Mouse (Mus musculus): ENCODE data around the gene Trim54. TPM values are rescaled to one million over a fixed set of nuclear protein-coding genes. Genes with fewer than 3 reads are reported as not detected.

Trim54 gene
- polyA plus RNA-seq, 1 experiment from 2014 or later = 9.3 TPM

GRCm38 (mm10) chr5:31108000-31108490, 8.5 kb upstream of the Trim54 start, which contains the start of gene Slc30a3:
Gene Slc30a3 (minus strand): TSS chr5:31108237.
- no peak within 1 kb of the TSS for H3K9ac ChIP-seq (ENCODE audit: low read length)
- 87% methylated on average over 18 of the region's 18 CpGs for WGBS

GRCm38 (mm10) chr5:31110781-31111180, 5.7 kb upstream of the Trim54 start:
- Histone ChIP-seq H3K27ac (replicated peaks in 1 of 2; ENCODE audit: control insufficient read depth in 1 of 2, insufficient read depth in 1 of 2, low read depth in 2 of 2, low read length in 2 of 2) (no peak overlapping the region), H3K4me1 (ENCODE audit: control insufficient read depth in 2 of 2, insufficient read depth in 2 of 2, low read length in 2 of 2) (no peaks in the 10 kb centered on the region), H3K9me3 (ENCODE audit: control insufficient read depth, low read length) (no peaks in the 10 kb centered on the region), H3K9ac (ENCODE audit: low read length) (no peak overlapping the region), H3K36me3 (ENCODE audit: control insufficient read depth, insufficient read depth, low read length) (no peaks in the 10 kb centered on the region), H3K27me3 (ENCODE audit: control insufficient read depth, insufficient read depth, low read length) (no peaks in the 10 kb centered on the region), H3K4me3 (ENCODE audit: control insufficient read depth in 1 of 2, insufficient read depth in 1 of 2, low read depth in 1 of 2, low read length in 2 of 2) (no peak overlapping the region), H3K4me2 (ENCODE audit: low read length) (no peak overlapping the region)
- WGBS = 16% methylated on average over 7 of the region's 7 CpGs
- no peak for ATAC-seq (ENCODE audit: insufficient number of reproducible peaks, insufficient read depth, low FRiP score, low read depth)

More at GRCm38 (mm10) chr5:31108000-31108490, 8.5 kb upstream of the Trim54 start, which contains the start of gene Slc30a3:
- Histone ChIP-seq H3K36me3 (ENCODE audit: control insufficient read depth, insufficient read depth, low read length) (no peaks in the 10 kb centered on the region), H3K4me2 (ENCODE audit: low read length) (no peak within 1 kb of the TSS), H3K4me1 (ENCODE audit: control insufficient read depth in 2 of 2, insufficient read depth in 2 of 2, low read length in 2 of 2) (no peaks in the 10 kb centered on the region), H3K9me3 (ENCODE audit: control insufficient read depth, low read length) (no peaks in the 10 kb centered on the region), H3K27me3 (ENCODE audit: control insufficient read depth, insufficient read depth, low read length) (peaks cover 5% of the 10 kb centered on the region; the same call in 1 of the 2 replicates), H3K27ac (replicated peaks in 1 of 2; ENCODE audit: control insufficient read depth in 1 of 2, insufficient read depth in 1 of 2, low read depth in 2 of 2, low read length in 2 of 2) (no peak within 1 kb of the TSS), H3K4me3 (ENCODE audit: control insufficient read depth in 1 of 2, insufficient read depth in 1 of 2, low read depth in 1 of 2, low read length in 2 of 2) (no peak within 1 kb of the TSS)
- no peak for ATAC-seq (ENCODE audit: insufficient number of reproducible peaks, insufficient read depth, low FRiP score, low read depth)

- peak overlapping the region; percentile 12 to 68; a peak in 3 of 4 replicates for H3K27ac ChIP-seq (replicated peaks in 1 of 2; ENCODE audit: control insufficient read depth in 1 of 2, insufficient read depth in 1 of 2, low read depth in 2 of 2, low read length in 2 of 2)
- peak overlapping the region; percentile 36 to 39 for H3K4me3 ChIP-seq (ENCODE audit: control insufficient read depth in 1 of 2, insufficient read depth in 1 of 2, low read depth in 1 of 2, low read length in 2 of 2)
- H3K4me1 ChIP-seq (ENCODE audit: control insufficient read depth in 2 of 2, insufficient read depth in 2 of 2, low read length in 2 of 2) = peaks cover 4 to 6% of the 10 kb centered on the region in 2 experiments
- 5% methylated on average over 10 of the region's 10 CpGs for WGBS
- H3K36me3 ChIP-seq (ENCODE audit: control insufficient read depth, insufficient read depth, low read length) = no peaks in the 10 kb centered on the region
- peak overlapping the region; percentile 64 for H3K4me2 ChIP-seq (ENCODE audit: low read length)
- no peaks in the 10 kb centered on the region for H3K9me3 ChIP-seq (ENCODE audit: control insufficient read depth, low read length)
- ATAC-seq (ENCODE audit: insufficient number of reproducible peaks, insufficient read depth, low FRiP score, low read depth) = no peak
- H3K27me3 ChIP-seq (ENCODE audit: control insufficient read depth, insufficient read depth, low read length) = no peaks in the 10 kb centered on the region
- peak overlapping the region; percentile 59 for H3K9ac ChIP-seq (ENCODE audit: low read length)
Observed at GRCm38 (mm10) chr5:31116912-31117311, 400 bp downstream of the Trim54 start.

GRCm38 (mm10) chr5:31121111-31121510, 4.6 kb downstream of the Trim54 start:
- 68% methylated on average over 8 of the region's 8 CpGs for WGBS
- H3K4me2 ChIP-seq (ENCODE audit: low read length) = no peak overlapping the region
- H3K9ac ChIP-seq (ENCODE audit: low read length) = no peak overlapping the region
- no peak overlapping the region for H3K27ac ChIP-seq (replicated peaks in 1 of 2; ENCODE audit: control insufficient read depth in 1 of 2, insufficient read depth in 1 of 2, low read depth in 2 of 2, low read length in 2 of 2)
- H3K4me1 ChIP-seq (ENCODE audit: control insufficient read depth in 2 of 2, insufficient read depth in 2 of 2, low read length in 2 of 2) = peaks cover 3 to 5% of the 10 kb centered on the region in 2 experiments
- no peak for ATAC-seq (ENCODE audit: insufficient number of reproducible peaks, insufficient read depth, low FRiP score, low read depth)
- no peak overlapping the region for H3K4me3 ChIP-seq (ENCODE audit: control insufficient read depth in 1 of 2, insufficient read depth in 1 of 2, low read depth in 1 of 2, low read length in 2 of 2)
- H3K27me3 ChIP-seq (ENCODE audit: control insufficient read depth, insufficient read depth, low read length) = no peaks in the 10 kb centered on the region
- no peaks in the 10 kb centered on the region for H3K36me3 ChIP-seq (ENCODE audit: control insufficient read depth, insufficient read depth, low read length)
- H3K9me3 ChIP-seq (ENCODE audit: control insufficient read depth, low read length) = no peaks in the 10 kb centered on the region

- no peak for ATAC-seq (ENCODE audit: insufficient number of reproducible peaks, insufficient read depth, low FRiP score, low read depth)
- H3K27me3 ChIP-seq (ENCODE audit: control insufficient read depth, insufficient read depth, low read length) = no peaks in the 10 kb centered on the region
- H3K4me1 ChIP-seq (ENCODE audit: control insufficient read depth in 2 of 2, insufficient read depth in 2 of 2, low read length in 2 of 2) = no peaks in the 10 kb centered on the region
- no peak overlapping the region for H3K4me2 ChIP-seq (ENCODE audit: low read length)
- no peak overlapping the region for H3K4me3 ChIP-seq (ENCODE audit: control insufficient read depth in 1 of 2, insufficient read depth in 1 of 2, low read depth in 1 of 2, low read length in 2 of 2)
- no peaks in the 10 kb centered on the region for H3K36me3 ChIP-seq (ENCODE audit: control insufficient read depth, insufficient read depth, low read length)
- WGBS = 28% methylated on average over 2 of the region's 2 CpGs
- no peak overlapping the region for H3K9ac ChIP-seq (ENCODE audit: low read length)
- H3K9me3 ChIP-seq (ENCODE audit: control insufficient read depth, low read length) = no peaks in the 10 kb centered on the region
- no peak overlapping the region for H3K27ac ChIP-seq (replicated peaks in 1 of 2; ENCODE audit: control insufficient read depth in 1 of 2, insufficient read depth in 1 of 2, low read depth in 2 of 2, low read length in 2 of 2)
Observed at GRCm38 (mm10) chr5:31123481-31123880, 7.0 kb downstream of the Trim54 start.

GRCm38 (mm10) chr5:31126050-31126449, 9.5 kb downstream of the Trim54 start:
- no peak for ATAC-seq (ENCODE audit: insufficient number of reproducible peaks, insufficient read depth, low FRiP score, low read depth)
- Histone ChIP-seq H3K9ac (ENCODE audit: low read length) (no peak overlapping the region), H3K36me3 (ENCODE audit: control insufficient read depth, insufficient read depth, low read length) (no peaks in the 10 kb centered on the region), H3K27ac (replicated peaks in 1 of 2; ENCODE audit: control insufficient read depth in 1 of 2, insufficient read depth in 1 of 2, low read depth in 2 of 2, low read length in 2 of 2) (no peak overlapping the region), H3K4me2 (ENCODE audit: low read length) (no peak overlapping the region), H3K27me3 (ENCODE audit: control insufficient read depth, insufficient read depth, low read length) (no peaks in the 10 kb centered on the region), H3K9me3 (ENCODE audit: control insufficient read depth, low read length) (no peaks in the 10 kb centered on the region), H3K4me1 (ENCODE audit: control insufficient read depth in 2 of 2, insufficient read depth in 2 of 2, low read length in 2 of 2) (no peaks in the 10 kb centered on the region), H3K4me3 (ENCODE audit: control insufficient read depth in 1 of 2, insufficient read depth in 1 of 2, low read depth in 1 of 2, low read length in 2 of 2) (no peak overlapping the region)
- 33% methylated on average over 5 of the region's 5 CpGs for WGBS

GRCm38 (mm10) chr5:31136730-31137424, 20.4 kb downstream of the Trim54 start:
- Histone ChIP-seq H3K9me3 (ENCODE audit: control insufficient read depth, low read length) (no peaks in the 10 kb centered on the region), H3K27me3 (ENCODE audit: control insufficient read depth, insufficient read depth, low read length) (peaks cover 59% of the 10 kb centered on the region), H3K27ac (replicated peaks in 1 of 2; ENCODE audit: control insufficient read depth in 1 of 2, insufficient read depth in 1 of 2, low read depth in 2 of 2, low read length in 2 of 2) (no peak overlapping the region), H3K9ac (ENCODE audit: low read length) (no peak overlapping the region), H3K4me1 (ENCODE audit: control insufficient read depth in 2 of 2, insufficient read depth in 2 of 2, low read length in 2 of 2) (peaks cover 15 to 21% of the 10 kb centered on the region in 2 experiments; a peak in 3 of 4 replicates), H3K4me2 (ENCODE audit: low read length) (peak overlapping the region; percentile 60), H3K4me3 (ENCODE audit: control insufficient read depth in 1 of 2, insufficient read depth in 1 of 2, low read depth in 1 of 2, low read length in 2 of 2) (peak overlapping the region in 1 of 2 experiments; percentile 36; a peak in 2 of 4 replicates), H3K36me3 (ENCODE audit: control insufficient read depth, insufficient read depth, low read length) (peaks cover 9% of the 10 kb centered on the region)
- 0 out of 2 replicates have a peak, but pooled peaks have one; percentile 6 for ATAC-seq (ENCODE audit: insufficient number of reproducible peaks, insufficient read depth, low FRiP score, low read depth)
- WGBS = under 1% methylated on average over 32 of the region's 33 CpGs
